Mouse (Mus musculus) heart, embryonic 11.5 days (tissue): Measurements from ENCODE around the gene Tanc1. TPM values are rescaled to one million over a fixed set of nuclear protein-coding genes. Genes with fewer than 3 reads are reported as not detected.

Experiments used
- ATAC-seq: fragments of 200-750 bp; cut with Nextera tagmentation; replicated peaks from 2 replicates; pipeline ENCODE4 v1.8.0; 2017; ENCODE audit warnings: moderate library complexity; ENCODE audit not compliant: insufficient number of reproducible peaks, low FRiP score, low TSS enrichment
- H3K27ac ChIP-seq: fragments of 300-500 bp; sonication (generic); 2 replicates; pipeline ENCODE4 v1.5.1; 2014; ENCODE audit warnings: mild to moderate bottlenecking, low read depth, low read length
- H3K27me3 ChIP-seq: fragments of 300-500 bp; sonication (generic); 2 replicates; pipeline ENCODE4 v1.6.1; 2014; ENCODE audit warnings: mild to moderate bottlenecking, low read length, mixed read lengths; ENCODE audit not compliant: control insufficient read depth, insufficient read depth
- H3K36me3 ChIP-seq: fragments of 300-500 bp; sonication (generic); 2 replicates; pipeline ENCODE4 v1.6.1; 2014; ENCODE audit warnings: mild to moderate bottlenecking, low read length, moderate library complexity, mixed read lengths; ENCODE audit not compliant: control insufficient read depth, insufficient read depth
- H3K4me1 ChIP-seq: fragments of 300-500 bp; sonication (generic); 2 replicates; pipeline ENCODE4 v1.6.1; 2014; ENCODE audit warnings: low read length; ENCODE audit not compliant: control insufficient read depth, insufficient read depth
- H3K4me2 ChIP-seq: fragments of 300-500 bp; sonication (generic); 2 replicates; pipeline ENCODE4 v1.6.1; 2014; ENCODE audit warnings: mild to moderate bottlenecking, moderate library complexity
- H3K4me3 ChIP-seq: fragments of 300-500 bp; sonication (generic); 2 replicates; pipeline ENCODE4 v1.5.1; 2014; ENCODE audit warnings: low read depth, low read length
- H3K9ac ChIP-seq: fragments of 300-500 bp; sonication (generic); 2 replicates; pipeline ENCODE4 v1.6.1; 2014; ENCODE audit warnings: mild to moderate bottlenecking, low read depth, low read length, moderate library complexity
- H3K9me3 ChIP-seq: fragments of 300-500 bp; sonication (generic); replicated peaks from 2 replicates; pipeline ENCODE4 v1.6.1; 2016; ENCODE audit warnings: low read length; ENCODE audit not compliant: control insufficient read depth
- WGBS: fragments of 180-500 bp; shearing (Covaris S2); extraction: QIAGEN DNeasy Blood & Tissue Kit; methylation state at CpG from one replicate; pipeline ENCODE4 v1.1.7; 2014; ENCODE audit not compliant: insufficient replicate concordance; 5-methylcytosine and 5-hydroxymethylcytosine counted together
- polyA plus RNA-seq: library from polyadenylated mRNA; unstranded; fragments of >200 nt; fragmentation: Nextera tagmentation; extraction: Ambion mirVana; gene quantifications from 2 replicates; pipeline ENCODE4 v1.2.1, GENCODE M21; 2014

The Tanc1 gene
- polyA plus RNA-seq, 1 experiment from 2014 or later: 26.0 TPM

DNA sequence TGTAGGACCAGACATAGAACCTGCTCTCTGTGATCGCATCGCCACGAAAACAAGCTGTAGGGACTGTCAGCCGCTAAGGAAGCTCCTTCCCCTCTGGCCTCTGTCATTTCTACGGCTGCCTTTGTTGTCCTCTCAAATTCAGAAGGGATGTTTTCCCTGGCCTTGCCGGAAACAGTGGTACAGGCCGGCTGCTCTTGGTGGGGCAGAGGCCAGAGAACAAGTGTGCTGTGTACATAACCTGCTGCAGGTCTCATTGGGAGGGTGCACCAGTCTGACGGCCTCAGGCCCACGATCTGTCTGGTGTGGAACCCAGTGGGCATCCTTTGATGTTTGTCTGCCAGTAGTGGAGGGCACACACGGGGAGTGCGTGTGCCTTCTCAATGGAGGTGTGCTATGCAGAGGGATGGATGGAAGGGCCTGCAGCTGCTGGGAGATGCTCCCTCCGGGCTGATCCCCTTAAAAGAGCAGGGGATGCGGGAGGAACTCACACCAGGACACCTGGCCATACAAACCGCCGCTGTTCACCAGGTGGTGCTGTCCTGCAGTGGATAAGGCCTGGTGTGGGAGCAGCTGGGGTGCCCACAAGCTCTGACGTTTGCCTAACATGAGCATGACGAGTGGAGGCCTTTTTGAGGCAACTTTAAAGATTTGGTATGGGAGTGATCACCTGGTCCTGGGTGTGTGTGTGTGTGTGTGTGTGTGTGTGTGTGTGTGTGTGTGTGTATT is 63.6 kb downstream of the Tanc1 start:
- H3K9ac ChIP-seq: no peak overlapping the region
- H3K27ac ChIP-seq: no peak overlapping the region
- peaks cover 69% of the 10 kb centered on the region for H3K4me1 ChIP-seq
- no peak overlapping the region for H3K4me3 ChIP-seq
- ATAC-seq: no peak
- H3K4me2 ChIP-seq: no peak overlapping the region
- H3K36me3 ChIP-seq: no peaks in the 10 kb centered on the region
- 39% methylated on average over 17 of the region's 17 CpGs for WGBS
- H3K27me3 ChIP-seq: no peaks in the 10 kb centered on the region
- no peaks in the 10 kb centered on the region for H3K9me3 ChIP-seq

GRCm38 (mm10) chr2:59676041-59676440 is 64.2 kb downstream of the Tanc1 start:
- peak overlapping the region; percentile 65 for H3K27ac ChIP-seq
- no peak for ATAC-seq
- WGBS: 64% methylated on average over 6 of the region's 6 CpGs
- H3K4me1 ChIP-seq: peaks cover 68% of the 10 kb centered on the region
- no peaks in the 10 kb centered on the region for H3K36me3 ChIP-seq
- no peaks in the 10 kb centered on the region for H3K27me3 ChIP-seq
- H3K4me3 ChIP-seq: no peak overlapping the region
- H3K9ac ChIP-seq: no peak overlapping the region
- no peak overlapping the region for H3K4me2 ChIP-seq
- no peaks in the 10 kb centered on the region for H3K9me3 ChIP-seq

GRCm38 (mm10) chr2:59676442-59676841 is 64.6 kb downstream of the Tanc1 start:
- Histone ChIP-seq H3K4me2 (no peak overlapping the region), H3K4me3 (no peak overlapping the region), H3K36me3 (no peaks in the 10 kb centered on the region), H3K27me3 (no peaks in the 10 kb centered on the region), H3K4me1 (peaks cover 67% of the 10 kb centered on the region), H3K9ac (no peak overlapping the region), H3K9me3 (no peaks in the 10 kb centered on the region), H3K27ac (peak overlapping the region; percentile 65)
- 29% methylated on average over 6 of the region's 6 CpGs for WGBS
- ATAC-seq: no peak; the same call in 1 of the 2 replicates

DNA sequence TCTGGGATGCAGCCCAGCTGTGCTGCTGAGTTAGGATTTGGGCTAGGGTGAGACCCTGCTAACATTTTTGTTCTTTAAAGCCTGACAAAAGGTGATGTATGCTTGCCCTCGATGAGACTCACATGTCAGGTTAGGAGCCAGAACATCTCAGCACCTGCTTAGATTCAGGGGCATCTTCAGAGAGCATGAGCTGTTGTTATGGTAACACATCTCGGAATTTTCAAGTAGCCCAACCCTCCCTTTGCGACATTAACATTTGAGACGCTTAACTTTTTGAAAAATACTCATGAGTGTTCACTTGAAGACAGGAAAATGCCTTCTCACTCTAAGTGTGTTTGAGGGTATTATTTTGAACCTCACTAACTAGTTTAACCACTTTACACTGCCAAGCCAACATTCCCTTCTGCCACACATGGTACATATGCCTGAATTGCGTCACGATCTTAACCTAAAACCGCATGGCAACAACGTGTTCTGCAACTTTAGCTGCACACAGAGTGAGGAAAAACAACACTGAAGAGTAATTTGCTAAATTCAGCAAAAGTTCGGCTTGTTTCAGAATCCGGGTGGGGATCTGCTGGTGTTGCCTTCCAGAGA is 67.7 kb downstream of the Tanc1 start:
- no peaks in the 10 kb centered on the region for H3K9me3 ChIP-seq
- no peak overlapping the region; the same call in 1 of the 2 replicates for H3K27ac ChIP-seq
- H3K9ac ChIP-seq: no peak overlapping the region
- 86% methylated on average over 10 of the region's 10 CpGs for WGBS
- H3K36me3 ChIP-seq: no peaks in the 10 kb centered on the region
- H3K4me2 ChIP-seq: no peak overlapping the region
- no peak overlapping the region for H3K4me3 ChIP-seq
- no peak for ATAC-seq
- H3K4me1 ChIP-seq: peaks cover 49% of the 10 kb centered on the region
- no peaks in the 10 kb centered on the region for H3K27me3 ChIP-seq

DNA sequence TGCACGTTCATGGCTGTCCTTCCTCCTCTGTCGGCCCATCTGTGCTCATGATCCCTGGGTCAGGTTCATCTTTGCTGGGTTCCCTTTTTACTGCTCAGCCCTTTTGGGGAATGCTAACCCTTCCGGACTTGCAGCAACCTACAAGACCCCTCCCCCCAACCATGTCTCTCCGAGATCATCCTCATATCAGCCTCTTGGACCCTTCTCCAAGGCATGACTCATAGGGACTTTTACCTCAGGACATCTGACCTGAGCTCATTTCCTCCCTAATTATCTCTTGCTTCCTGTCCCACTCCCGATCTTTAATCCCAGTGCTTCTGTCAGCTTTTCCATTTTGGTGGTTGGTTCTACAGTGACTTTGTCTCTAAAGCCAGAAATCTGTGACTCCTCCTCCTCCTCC is 68.9 kb downstream of the Tanc1 start:
- Histone ChIP-seq H3K4me3 (no peak overlapping the region), H3K27ac (no peak overlapping the region), H3K27me3 (no peaks in the 10 kb centered on the region), H3K4me2 (no peak overlapping the region), H3K4me1 (peaks cover 39% of the 10 kb centered on the region), H3K9ac (no peak overlapping the region), H3K9me3 (no peaks in the 10 kb centered on the region), H3K36me3 (no peaks in the 10 kb centered on the region)
- 44% methylated on average over 5 of the region's 5 CpGs for WGBS
- ATAC-seq: no peak

- WGBS: 55% methylated on average over 4 of the region's 4 CpGs
- Histone ChIP-seq H3K9ac (no peak overlapping the region), H3K4me1 (peaks cover 37% of the 10 kb centered on the region), H3K27ac (no peak overlapping the region), H3K4me3 (no peak overlapping the region), H3K4me2 (no peak overlapping the region), H3K27me3 (no peaks in the 10 kb centered on the region), H3K9me3 (no peaks in the 10 kb centered on the region), H3K36me3 (no peaks in the 10 kb centered on the region)
- no peak for ATAC-seq
These were observed 69.3 kb downstream of the Tanc1 start for GRCm38 (mm10) chr2:59681181-59681580.

GRCm38 (mm10) chr2:59684864-59685605 is 73.2 kb downstream of the Tanc1 start:
- 82% methylated on average over 16 of the region's 16 CpGs for WGBS

GRCm38 (mm10) chr2:59685606-59685950 is 73.7 kb downstream of the Tanc1 start:
- Histone ChIP-seq H3K9ac (no peak overlapping the region), H3K27me3 (no peaks in the 10 kb centered on the region), H3K27ac (no peak overlapping the region), H3K4me1 (peaks cover 32% of the 10 kb centered on the region), H3K9me3 (no peaks in the 10 kb centered on the region), H3K4me3 (no peak overlapping the region), H3K36me3 (no peaks in the 10 kb centered on the region), H3K4me2 (no peak overlapping the region)
- 93% methylated on average over 4 of the region's 4 CpGs for WGBS
- ATAC-seq: no peak

More at GRCm38 (mm10) chr2:59684864-59685605, 73.2 kb downstream of the Tanc1 start:
- Histone ChIP-seq H3K36me3 (no peaks in the 10 kb centered on the region), H3K27me3 (no peaks in the 10 kb centered on the region), H3K9me3 (no peaks in the 10 kb centered on the region), H3K4me2 (no peak overlapping the region), H3K4me3 (no peak overlapping the region), H3K9ac (no peak overlapping the region), H3K27ac (no peak overlapping the region), H3K4me1 (peaks cover 34% of the 10 kb centered on the region)
- no peak for ATAC-seq
